Mouse (Mus musculus): ENCODE results near the gene Tmem91. TPM values are rescaled to one million over a fixed set of nuclear protein-coding genes. Genes with fewer than 3 reads are reported as not detected.

Gene Tmem91
- polyA plus RNA-seq, 1 experiment: 27.4 TPM

GRCm38 (mm10) chr7:25684659-25685058 lies 9.7 kb upstream of the Tmem91 start:
- H3K4me1 ChIP-seq (ENCODE audit: control insufficient read depth, insufficient read depth, low read length): peaks cover 5% of the 10 kb centered on the region; the same call in 1 of the 2 replicates
- H3K27me3 ChIP-seq (ENCODE audit: control insufficient read depth, insufficient read depth, low read length): peaks cover 5% of the 10 kb centered on the region; the same call in 1 of the 2 replicates
- TF ChIP-seq CTCF (IDR thresholded peaks at IDR 0.05; ENCODE audit: borderline replicate concordance, insufficient read depth, low read depth, low read length) (no peak), POLR2A (IDR thresholded peaks at IDR 0.05; ENCODE audit: borderline replicate concordance, insufficient read depth, low read length) (no peak)
- H3K4me3 ChIP-seq (replicated peaks; ENCODE audit: insufficient read depth, low read depth, low read length): no peak overlapping the region
- DNase-seq: no peak
- WGBS: 91% methylated on average over 6 of the region's 6 CpGs
- H3K27ac ChIP-seq (ENCODE audit: insufficient read depth, low read length): no peak overlapping the region

GRCm38 (mm10) chr7:25683474-25684180 lies 8.7 kb upstream of the Tmem91 start:
- Histone ChIP-seq H3K27me3 (ENCODE audit: control insufficient read depth, insufficient read depth, low read length) (peaks cover 5% of the 10 kb centered on the region; the same call in 1 of the 2 replicates), H3K27ac (ENCODE audit: insufficient read depth, low read length) (no peak overlapping the region), H3K4me1 (ENCODE audit: control insufficient read depth, insufficient read depth, low read length) (peaks cover 5% of the 10 kb centered on the region; the same call in 1 of the 2 replicates), H3K4me3 (replicated peaks; ENCODE audit: insufficient read depth, low read depth, low read length) (no peak overlapping the region)
- no peak for TF ChIP-seq CTCF (IDR thresholded peaks at IDR 0.05; ENCODE audit: borderline replicate concordance, insufficient read depth, low read depth, low read length)
- no peak for TF ChIP-seq POLR2A (IDR thresholded peaks at IDR 0.05; ENCODE audit: borderline replicate concordance, insufficient read depth, low read length)
- 87% methylated on average over 7 of the region's 7 CpGs for WGBS
- no peak for DNase-seq

GRCm38 (mm10) chr7:25681341-25682231 lies 6.6 kb upstream of the Tmem91 start:
- Histone ChIP-seq H3K4me1 (ENCODE audit: control insufficient read depth, insufficient read depth, low read length) (peaks cover 6% of the 10 kb centered on the region; the same call in 1 of the 2 replicates), H3K27me3 (ENCODE audit: control insufficient read depth, insufficient read depth, low read length) (no peaks in the 10 kb centered on the region; the same call in 1 of the 2 replicates), H3K27ac (ENCODE audit: insufficient read depth, low read length) (no peak overlapping the region), H3K4me3 (replicated peaks; ENCODE audit: insufficient read depth, low read depth, low read length) (no peak overlapping the region)
- DNase-seq: no peak
- 50% methylated on average over 15 of the region's 15 CpGs for WGBS
- TF ChIP-seq POLR2A (IDR thresholded peaks at IDR 0.05; ENCODE audit: borderline replicate concordance, insufficient read depth, low read length): no peak
- no peak for TF ChIP-seq CTCF (IDR thresholded peaks at IDR 0.05; ENCODE audit: borderline replicate concordance, insufficient read depth, low read depth, low read length)

GRCm38 (mm10) chr7:25680514-25681258 lies 5.7 kb upstream of the Tmem91 start, which contains the start of gene B9d2:
Gene B9d2, plus strand, starts transcription at chr7:25680780.
- TF ChIP-seq CTCF (IDR thresholded peaks at IDR 0.05; ENCODE audit: borderline replicate concordance, insufficient read depth, low read depth, low read length): no peak
- TF ChIP-seq POLR2A (IDR thresholded peaks at IDR 0.05; ENCODE audit: borderline replicate concordance, insufficient read depth, low read length): 0 out of 2 replicates have a peak, but pooled peaks have one; percentile 14
- H3K27ac ChIP-seq (ENCODE audit: insufficient read depth, low read length): peak within 1 kb of the TSS; percentile 91
- H3K4me1 ChIP-seq (ENCODE audit: control insufficient read depth, insufficient read depth, low read length): peaks cover 6% of the 10 kb centered on the region; the same call in 1 of the 2 replicates
- peak; percentile 91 to 95 for DNase-seq
- H3K4me3 ChIP-seq (replicated peaks; ENCODE audit: insufficient read depth, low read depth, low read length): peak within 1 kb of the TSS; percentile 94
- no peaks in the 10 kb centered on the region for H3K27me3 ChIP-seq (ENCODE audit: control insufficient read depth, insufficient read depth, low read length)
- WGBS: under 1% methylated on average over 46 of the region's 46 CpGs

GRCm38 (mm10) chr7:25679971-25680370 lies 5.0 kb upstream of the Tmem91 start:
- no peak overlapping the region for H3K4me3 ChIP-seq (replicated peaks; ENCODE audit: insufficient read depth, low read depth, low read length)
- H3K27me3 ChIP-seq (ENCODE audit: control insufficient read depth, insufficient read depth, low read length): no peaks in the 10 kb centered on the region
- TF ChIP-seq CTCF (IDR thresholded peaks at IDR 0.05; ENCODE audit: borderline replicate concordance, insufficient read depth, low read depth, low read length): no peak
- no peak for TF ChIP-seq POLR2A (IDR thresholded peaks at IDR 0.05; ENCODE audit: borderline replicate concordance, insufficient read depth, low read length)
- WGBS: 21% methylated on average over 6 of the region's 6 CpGs
- DNase-seq: no peak
- H3K4me1 ChIP-seq (ENCODE audit: control insufficient read depth, insufficient read depth, low read length): peaks cover 11% of the 10 kb centered on the region; the same call in 1 of the 2 replicates
- H3K27ac ChIP-seq (ENCODE audit: insufficient read depth, low read length): no peak overlapping the region

GRCm38 (mm10) chr7:25677013-25677412 lies 2.0 kb upstream of the Tmem91 start:
- no peak overlapping the region for H3K4me3 ChIP-seq (replicated peaks; ENCODE audit: insufficient read depth, low read depth, low read length)
- no peaks in the 10 kb centered on the region; the same call in 1 of the 2 replicates for H3K27me3 ChIP-seq (ENCODE audit: control insufficient read depth, insufficient read depth, low read length)
- TF ChIP-seq POLR2A (IDR thresholded peaks at IDR 0.05; ENCODE audit: borderline replicate concordance, insufficient read depth, low read length) (no peak), CTCF (IDR thresholded peaks at IDR 0.05; ENCODE audit: borderline replicate concordance, insufficient read depth, low read depth, low read length) (no peak)
- no peak for DNase-seq
- no peak overlapping the region for H3K27ac ChIP-seq (ENCODE audit: insufficient read depth, low read length)
- peaks cover 18% of the 10 kb centered on the region; the same call in 1 of the 2 replicates for H3K4me1 ChIP-seq (ENCODE audit: control insufficient read depth, insufficient read depth, low read length)
- WGBS: 75% methylated on average over 7 of the region's 7 CpGs
